Mouse (Mus musculus) kidney, embryonic 16.5 days (tissue): ENCODE results near the gene Ccdc102a. TPM values are rescaled to one million over a fixed set of nuclear protein-coding genes. Genes with fewer than 3 reads are reported as not detected.
"Not testable (repeated sequence)": the region's sequence is repeated elsewhere in the genome, so short reads cannot be mapped to it uniquely, and the experiment has no call there.

Experiments used
- ATAC-seq: fragments of 200-750 bp; cut with Nextera tagmentation; 2 replicates; pipeline ENCODE4 v1.8.0; 2017; ENCODE audit warnings: moderate TSS enrichment; ENCODE audit not compliant: low FRiP score, low TSS enrichment
- H3K27ac ChIP-seq: fragments of 300-500 bp; sonication (generic); 2 replicates; pipeline ENCODE4 v1.5.1; 2014; ENCODE audit warnings: low read length
- H3K27me3 ChIP-seq: fragments of 300-500 bp; sonication (generic); 2 replicates; pipeline ENCODE4 v1.6.1; 2014; ENCODE audit warnings: low read length, control low read depth, mixed read lengths; ENCODE audit not compliant: insufficient read depth
- H3K36me3 ChIP-seq: fragments of 300-500 bp; sonication (generic); 2 replicates; pipeline ENCODE4 v1.6.1; 2014; ENCODE audit warnings: low read length, control low read depth, mixed read lengths; ENCODE audit not compliant: insufficient read depth
- H3K4me1 ChIP-seq: fragments of 300-500 bp; sonication (generic); 2 replicates; pipeline ENCODE4 v1.6.1; 2014; ENCODE audit warnings: low read length, control low read depth, mixed read lengths; ENCODE audit not compliant: insufficient read depth
- H3K4me2 ChIP-seq: fragments of 300-500 bp; sonication (generic); replicated peaks from 2 replicates; pipeline ENCODE4 v1.6.1; 2014; ENCODE audit warnings: low read depth, low read length
- H3K4me3 ChIP-seq: fragments of 300-500 bp; sonication (generic); 2 replicates; pipeline ENCODE4 v1.5.1; 2014; ENCODE audit warnings: mild to moderate bottlenecking, low read length
- H3K9ac ChIP-seq: fragments of 300-500 bp; sonication (generic); replicated peaks from 2 replicates; pipeline ENCODE4 v1.6.1; 2014; ENCODE audit warnings: low read length
- H3K9me3 ChIP-seq: fragments of 300-500 bp; sonication (generic); 2 replicates; pipeline ENCODE4 v1.6.1; 2016; ENCODE audit warnings: low read length, control low read depth
- WGBS: fragments of 180-500 bp; shearing (Covaris S2); extraction: QIAGEN DNeasy Blood & Tissue Kit; methylation state at CpG from one replicate; pipeline ENCODE4 v1.1.7; 2014; 5-methylcytosine and 5-hydroxymethylcytosine counted together
- polyA plus RNA-seq: library from polyadenylated mRNA; unstranded; fragments of >200 nt; fragmentation: Nextera tagmentation; extraction: Ambion mirVana; gene quantifications from 2 replicates; pipeline ENCODE4 v1.2.1, GENCODE M21; 2015

Ccdc102a gene
- polyA plus RNA-seq, 1 experiment from 2014 or later, result 21.0 TPM

DNA sequence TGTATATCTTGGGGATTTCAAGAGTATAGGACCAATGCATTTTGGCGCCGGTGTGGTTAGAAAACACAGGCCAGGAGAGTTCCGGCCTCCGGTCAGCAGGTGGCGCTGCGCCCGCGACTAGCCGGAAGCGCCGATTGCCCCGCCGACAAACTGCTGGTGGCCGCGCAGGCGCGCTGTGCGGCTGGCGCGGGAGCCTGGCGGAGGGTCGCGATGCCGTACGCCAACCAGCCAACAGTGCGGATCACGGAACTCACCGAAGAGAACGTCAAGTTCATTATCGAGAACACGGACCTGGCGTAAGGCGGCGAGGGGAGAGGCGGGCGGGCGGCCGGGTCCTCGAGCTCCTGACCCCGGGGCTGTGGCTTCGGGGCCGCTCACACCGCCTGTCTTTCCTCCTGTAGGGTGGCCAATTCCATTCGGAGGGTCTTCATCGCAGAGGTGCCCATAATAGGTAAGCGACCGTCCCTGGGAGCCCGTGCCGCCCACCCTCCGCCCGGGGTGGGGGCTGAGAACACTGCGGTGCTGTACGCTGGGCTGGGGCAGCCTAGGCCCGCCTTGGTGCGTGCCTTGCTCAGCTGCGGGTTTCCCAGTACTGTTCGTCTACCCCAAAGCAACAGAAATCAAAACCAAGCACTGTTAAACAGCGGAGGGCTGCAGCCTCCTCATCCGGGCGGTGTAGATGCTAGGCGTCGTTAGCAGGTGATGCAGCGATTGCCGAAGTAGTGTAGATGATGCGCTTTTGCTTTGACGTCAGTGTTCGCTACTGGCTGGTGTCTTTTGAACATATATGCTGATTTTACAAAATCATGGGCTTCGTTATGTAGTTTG, 60.3 kb downstream of the Ccdc102a start, which contains the start of gene Polr2c:
TSS of gene Polr2c (plus strand) at position 105 of the 828 bp plus-strand sequence.
- H3K9me3 ChIP-seq, result no peaks in the 10 kb centered on the region
- H3K27me3 ChIP-seq, result no peaks in the 10 kb centered on the region
- WGBS, result under 1% methylated on average over 68 of the region's 68 CpGs
- H3K4me3 ChIP-seq, result peak within 1 kb of the TSS; percentile 92
- peak within 1 kb of the TSS; percentile 39; the same call in 1 of the 2 replicates for H3K27ac ChIP-seq
- peak; percentile 83 for ATAC-seq
- peaks cover 10% of the 10 kb centered on the region for H3K4me1 ChIP-seq
- peak within 1 kb of the TSS; percentile 95 for H3K9ac ChIP-seq
- H3K4me2 ChIP-seq, result peak within 1 kb of the TSS; percentile 67
- H3K36me3 ChIP-seq, result peaks cover 31% of the 10 kb centered on the region

DNA sequence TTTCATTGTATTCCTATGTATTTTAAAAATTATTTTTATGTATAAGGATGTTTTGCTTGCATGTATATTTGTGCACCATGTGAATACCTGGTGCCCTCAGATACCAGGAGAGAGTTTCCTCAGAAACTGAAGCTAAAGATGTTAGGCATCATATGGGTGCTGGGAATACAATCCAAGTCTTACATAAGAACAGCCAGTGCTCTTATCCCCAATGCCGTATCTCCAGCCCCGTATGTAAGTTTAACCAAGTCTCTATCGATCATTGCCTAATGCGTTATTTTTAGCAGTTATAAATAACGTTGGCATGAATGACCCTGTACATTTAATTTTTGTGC, 60.9 kb downstream of the Ccdc102a start:
- Histone ChIP-seq H3K4me3 (peak overlapping the region; percentile 92), H3K27me3 (no peaks in the 10 kb centered on the region), H3K4me2 (no peak overlapping the region), H3K9ac (no peak overlapping the region), H3K9me3 (no peaks in the 10 kb centered on the region), H3K36me3 (peaks cover 28% of the 10 kb centered on the region), H3K4me1 (peaks cover 10% of the 10 kb centered on the region), H3K27ac (no peak overlapping the region)
- WGBS, result 33% methylated on average over 5 of the region's 5 CpGs
- ATAC-seq, result no peak

- H3K27me3 ChIP-seq, H3K9me3 ChIP-seq, ATAC-seq, H3K9ac ChIP-seq, H3K4me1 ChIP-seq, H3K4me3 ChIP-seq, H3K4me2 ChIP-seq, H3K27ac ChIP-seq: not testable (repeated sequence)
- 92% methylated on average over 11 of the region's 11 CpGs for WGBS
- peaks cover 36% of the 10 kb centered on the region for H3K36me3 ChIP-seq
Measured at GRCm38 (mm10) chr8:94854761-94855160, 63.1 kb downstream of the Ccdc102a start.

Other genes with a start within 250 kb of the Ccdc102a start
- 19.6 and 20.8 TPM in 2 replicates for gene Pllp, start 221.8 kb downstream of the Ccdc102a start, polyA plus RNA-seq
- gene Ccl22, start 172.5 kb downstream of the Ccdc102a start, polyA plus RNA-seq, result not detected in 2 replicates
- gene Cx3cl1, start 146.1 kb downstream of the Ccdc102a start, polyA plus RNA-seq, result 12.8 and 14.0 TPM in 2 replicates
- gene Ccl17, start 107.6 kb downstream of the Ccdc102a start, polyA plus RNA-seq, result 0.57 TPM in 1 of 2 replicates, not detected in the other
- 100 and 110 TPM in 2 replicates for gene Coq9, start 79.8 kb downstream of the Ccdc102a start, polyA plus RNA-seq
- gene Ciapin1, start 79.7 kb downstream of the Ccdc102a start, polyA plus RNA-seq, result 125 and 131 TPM in 2 replicates
- 157 and 179 TPM in 2 replicates for gene Polr2c, start 60.6 kb downstream of the Ccdc102a start, polyA plus RNA-seq
- gene Dok4, start 41.8 kb downstream of the Ccdc102a start, polyA plus RNA-seq, result 34.8 and 39.3 TPM in 2 replicates
- 0.05 and 0.08 TPM in 2 replicates for gene Adgrg5, start 5.6 kb upstream of the Ccdc102a start, polyA plus RNA-seq
- gene Adgrg1, start 56.7 kb upstream of the Ccdc102a start, polyA plus RNA-seq, result 66.2 and 67.8 TPM in 2 replicates
- 5.0 and 5.1 TPM in 2 replicates for gene Adgrg3, start 99.6 kb upstream of the Ccdc102a start, polyA plus RNA-seq
- gene Drc7, start 137.0 kb upstream of the Ccdc102a start, polyA plus RNA-seq, result 0.05 TPM in 1 of 2 replicates, not detected in the other
- 29.5 and 33.2 TPM in 2 replicates for gene Katnb1, start 163.1 kb upstream of the Ccdc102a start, polyA plus RNA-seq